Mouse (Mus musculus) forebrain, embryonic 14.5 days (tissue): ENCODE data around the gene Tmem234. TPM values are rescaled to one million over a fixed set of nuclear protein-coding genes. Genes with fewer than 3 reads are reported as not detected.
A peak's percentile ranks its signal among the peaks of the same experiment; 100 is the strongest.

Experiments
- ATAC-seq: fragments of 200-750 bp; cut with Nextera tagmentation; 2 replicates; pipeline ENCODE4 v1.8.0; 2017; ENCODE audit warnings: mild to moderate bottlenecking, moderate library complexity
- DNase-seq: peaks from one replicate; pipeline ENCODE4 v3.0.0-alpha.2; 2015; ENCODE audit warnings: low spot score
- H3K27ac ChIP-seq: fragments of 300-500 bp; sonication (generic); 2 replicates; pipeline ENCODE4 v1.5.1; 2014; ENCODE audit warnings: low read depth, mild to moderate bottlenecking, control low read depth, low read length, moderate library complexity
- H3K27me3 ChIP-seq: fragments of 300-500 bp; sonication (generic); replicated peaks from 2 replicates; pipeline ENCODE4 v1.6.1; 2014; ENCODE audit warnings: low read length, control low read depth, mixed read lengths; ENCODE audit not compliant: control insufficient read depth, insufficient read depth
- H3K36me3 ChIP-seq: fragments of 300-500 bp; sonication (generic); 2 replicates; pipeline ENCODE4 v1.6.1; 2014; ENCODE audit warnings: low read length, control low read depth; ENCODE audit not compliant: control insufficient read depth, insufficient read depth
- H3K4me1 ChIP-seq: fragments of 300-500 bp; sonication (generic); 2 replicates; pipeline ENCODE4 v1.6.1; 2014; ENCODE audit warnings: antibody characterized with exemption, low read length, control low read depth; ENCODE audit not compliant: control insufficient read depth, insufficient read depth
- H3K4me2 ChIP-seq: fragments of 300-500 bp; sonication (generic); 2 replicates; pipeline ENCODE4 v1.6.1; 2014; ENCODE audit warnings: mild to moderate bottlenecking, control low read depth, low read length
- H3K4me3 ChIP-seq: fragments of 300-500 bp; sonication (generic); 2 replicates; pipeline ENCODE4 v1.5.1; 2014; ENCODE audit warnings: low read depth, low read length, control low read depth
- H3K9ac ChIP-seq: fragments of 300-500 bp; sonication (generic); 2 replicates; pipeline ENCODE4 v1.6.1; 2014; ENCODE audit warnings: mild to moderate bottlenecking, low read length, control low read depth, moderate library complexity
- H3K9me3 ChIP-seq: fragments of 300-500 bp; sonication (generic); replicated peaks from 2 replicates; pipeline ENCODE4 v1.6.1; 2016; ENCODE audit warnings: low read length, control low read depth, mixed read lengths; ENCODE audit not compliant: control insufficient read depth
- WGBS: fragments of 180-500 bp; shearing (Covaris S2); extraction: QIAGEN DNeasy Blood & Tissue Kit; methylation state at CpG from one replicate; pipeline ENCODE4 v1.1.7; 2014; 5-methylcytosine and 5-hydroxymethylcytosine counted together
- polyA plus RNA-seq: library from polyadenylated mRNA; unstranded; fragments of >200 nt; fragmentation: Nextera tagmentation; extraction: Ambion mirVana; gene quantifications from 2 replicates; pipeline ENCODE4 v1.2.1, GENCODE M21; 2014

The Tmem234 gene
- polyA plus RNA-seq, 1 experiment from 2014 or later, result 179 TPM

GRCm38 (mm10) chr4:129640638-129641467 is 40.4 kb downstream of the Tmem234 start, which contains the start of gene Txlna:
TSS of gene Txlna (minus strand) at chr4:129641065.
- peak within 1 kb of the TSS; percentile 75 for H3K9ac ChIP-seq
- peak within 1 kb of the TSS; percentile 50 for H3K4me3 ChIP-seq
- no peaks in the 10 kb centered on the region for H3K9me3 ChIP-seq
- ATAC-seq (peak; percentile 96), DNase-seq (peak; percentile 99)
- H3K36me3 ChIP-seq, result peaks cover 48% of the 10 kb centered on the region
- H3K27me3 ChIP-seq, result no peaks in the 10 kb centered on the region
- H3K4me1 ChIP-seq, result peaks cover 23% of the 10 kb centered on the region
- peak within 1 kb of the TSS; percentile 90 for H3K27ac ChIP-seq
- WGBS, result under 1% methylated on average over 59 of the region's 60 CpGs
- peak within 1 kb of the TSS; percentile 83 for H3K4me2 ChIP-seq

- Histone ChIP-seq H3K9ac (0 out of 2 replicates have a peak overlapping the region, but pooled peaks have one; percentile 25), H3K9me3 (no peaks in the 10 kb centered on the region), H3K4me3 (peak overlapping the region; percentile 50; the same call in 1 of the 2 replicates), H3K27me3 (no peaks in the 10 kb centered on the region), H3K27ac (no peak overlapping the region), H3K4me2 (peak overlapping the region; percentile 41), H3K4me1 (peaks cover 23% of the 10 kb centered on the region), H3K36me3 (peaks cover 47% of the 10 kb centered on the region)
- peak; percentile 63 for DNase-seq
- WGBS, result 35% methylated on average over 5 of the region's 5 CpGs
- no peak for ATAC-seq
These were observed 41.3 kb downstream of the Tmem234 start for GRCm38 (mm10) chr4:129641756-129642155.

GRCm38 (mm10) chr4:129645204-129645603 is 44.7 kb downstream of the Tmem234 start:
- ATAC-seq (no peak), DNase-seq (no peak)
- H3K4me2 ChIP-seq, result no peak overlapping the region
- H3K9ac ChIP-seq, result no peak overlapping the region
- H3K27ac ChIP-seq, result no peak overlapping the region
- H3K27me3 ChIP-seq, result no peaks in the 10 kb centered on the region
- H3K4me1 ChIP-seq, result peaks cover 6% of the 10 kb centered on the region; the same call in 1 of the 2 replicates
- 90% methylated on average over 6 of the region's 6 CpGs for WGBS
- no peak overlapping the region for H3K4me3 ChIP-seq
- peaks cover 55% of the 10 kb centered on the region for H3K36me3 ChIP-seq
- no peaks in the 10 kb centered on the region for H3K9me3 ChIP-seq

- 100% methylated on average over 1 of the region's 1 CpGs for WGBS
- Histone ChIP-seq H3K27me3 (no peaks in the 10 kb centered on the region), H3K36me3 (peaks cover 85% of the 10 kb centered on the region), H3K27ac (no peak overlapping the region), H3K4me1 (no peaks in the 10 kb centered on the region), H3K9ac (no peak overlapping the region), H3K4me3 (no peak overlapping the region), H3K4me2 (no peak overlapping the region), H3K9me3 (no peaks in the 10 kb centered on the region)
- DNase-seq (no peak), ATAC-seq (no peak)
These were observed 48.2 kb downstream of the Tmem234 start for GRCm38 (mm10) chr4:129648656-129649055.

- Histone ChIP-seq H3K4me1 (no peaks in the 10 kb centered on the region), H3K36me3 (peaks cover 92% of the 10 kb centered on the region)
- 95% methylated on average over 8 of the region's 8 CpGs for WGBS
These were observed 49.9 kb downstream of the Tmem234 start for GRCm38 (mm10) chr4:129650359-129650758.

GRCm38 (mm10) chr4:129654770-129655169 is 54.3 kb downstream of the Tmem234 start:
- H3K4me1 ChIP-seq, result no peaks in the 10 kb centered on the region
- no peaks in the 10 kb centered on the region for H3K27me3 ChIP-seq
- WGBS, result 91% methylated on average over 14 of the region's 14 CpGs
- no peak overlapping the region for H3K4me2 ChIP-seq
- peaks cover 94% of the 10 kb centered on the region for H3K36me3 ChIP-seq
- no peak overlapping the region for H3K4me3 ChIP-seq
- DNase-seq (no peak), ATAC-seq (no peak)
- H3K9me3 ChIP-seq, result no peaks in the 10 kb centered on the region
- H3K9ac ChIP-seq, result no peak overlapping the region
- no peak overlapping the region for H3K27ac ChIP-seq

More at GRCm38 (mm10) chr4:129650359-129650758, 49.9 kb downstream of the Tmem234 start:
- H3K4me3 ChIP-seq, result no peak overlapping the region
- H3K27ac ChIP-seq, result no peak overlapping the region
- no peak overlapping the region for H3K4me2 ChIP-seq
- H3K9me3 ChIP-seq, result no peaks in the 10 kb centered on the region
- H3K9ac ChIP-seq, result no peak overlapping the region
- no peaks in the 10 kb centered on the region for H3K27me3 ChIP-seq
- ATAC-seq (no peak), DNase-seq (no peak)

DNA sequence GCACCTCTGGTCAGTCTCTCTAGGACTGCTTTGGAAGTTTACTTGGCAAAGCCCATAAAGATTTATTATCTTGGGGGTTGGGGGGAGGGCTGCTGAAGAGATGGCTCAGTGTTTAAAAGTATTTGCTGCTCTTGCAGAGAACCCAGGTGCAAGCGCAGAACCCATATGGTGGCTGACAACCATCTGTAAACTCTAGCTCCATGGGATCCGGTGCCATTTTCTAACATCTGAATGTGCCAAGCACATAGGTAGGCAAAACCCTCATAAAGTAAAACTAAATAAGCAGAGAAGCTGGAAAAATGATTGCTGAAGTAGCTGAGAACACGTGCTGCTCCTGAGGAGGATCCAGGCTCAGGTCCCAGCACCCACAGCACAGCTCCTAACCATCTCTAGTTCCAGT is 61.1 kb downstream of the Tmem234 start:
- Histone ChIP-seq H3K9me3 (no peaks in the 10 kb centered on the region), H3K27me3 (no peaks in the 10 kb centered on the region), H3K4me1 (no peaks in the 10 kb centered on the region), H3K27ac (no peak overlapping the region), H3K4me2 (no peak overlapping the region), H3K4me3 (no peak overlapping the region), H3K36me3 (peaks cover 56% of the 10 kb centered on the region), H3K9ac (no peak overlapping the region)
- DNase-seq, result no peak
- 91% methylated on average over 3 of the region's 3 CpGs for WGBS
- ATAC-seq, result no peak

- Histone ChIP-seq H3K9ac (no peak overlapping the region), H3K27ac (no peak overlapping the region), H3K4me2 (no peak overlapping the region), H3K4me3 (no peak overlapping the region), H3K36me3 (peaks cover 51% of the 10 kb centered on the region), H3K4me1 (no peaks in the 10 kb centered on the region), H3K9me3 (no peaks in the 10 kb centered on the region), H3K27me3 (no peaks in the 10 kb centered on the region)
- 84% methylated on average over 3 of the region's 3 CpGs for WGBS
- no peak for DNase-seq
- ATAC-seq, result no peak
These were observed 61.9 kb downstream of the Tmem234 start for GRCm38 (mm10) chr4:129662255-129662813.
